Mouse (Mus musculus) olfactory bulb, adult 2 months (tissue): ENCODE results near the gene Ppp1r12a. TPM values are rescaled to one million over a fixed set of nuclear protein-coding genes. Genes with fewer than 3 reads are reported as not detected.

Source experiments
- H3K27ac ChIP-seq: fragments of 200-500 bp; 2 replicates; pipeline ENCODE4 v1.5.1; 2012; ENCODE audit warnings: low read depth, low read length; ENCODE audit not compliant: insufficient read depth
- H3K4me1 ChIP-seq: fragments of 200-500 bp; 2 replicates; pipeline ENCODE4 v1.6.1; 2012; ENCODE audit warnings: low read length; ENCODE audit not compliant: control insufficient read depth, insufficient read depth
- H3K4me3 ChIP-seq: fragments of 200-500 bp; 2 replicates; pipeline ENCODE4 v1.5.1; 2012; ENCODE audit warnings: mild to moderate bottlenecking, low read depth, low read length, moderate library complexity; ENCODE audit not compliant: insufficient read depth
- CTCF ChIP-seq: fragments of 200-500 bp; IDR thresholded peaks from 2 replicates; pipeline ENCODE4 v1.5.1; 2012; ENCODE audit warnings: low read depth, mild to moderate bottlenecking, low read length, moderate library complexity; ENCODE audit not compliant: insufficient read depth
- POLR2A ChIP-seq: fragments of 200-500 bp; IDR thresholded peaks from 2 replicates; pipeline ENCODE4 v1.6.1; 2012; ENCODE audit warnings: mild to moderate bottlenecking, low read depth, low read length, moderate library complexity; ENCODE audit not compliant: insufficient read depth
- WGBS: fragments of 180-500 bp; shearing (Covaris S2); methylation state at CpG from one replicate; pipeline ENCODE4 v1.1.7; 2018; 5-methylcytosine and 5-hydroxymethylcytosine counted together
- polyA plus RNA-seq: library from polyadenylated mRNA; stranded (reverse); fragments of >200 nt; gene quantifications from 2 replicates; pipeline ENCODE4 v1.2.4, GENCODE M21; 2012; ENCODE audit warnings: low replicate concordance; ENCODE audit not compliant: missing spikeins, insufficient read depth, insufficient read length

The Ppp1r12a gene
- polyA plus RNA-seq, 1 experiment = 194 TPM

- peaks cover 5% of the 10 kb centered on the region for H3K4me1 ChIP-seq
- no peak overlapping the region for H3K27ac ChIP-seq
- 20% methylated on average over 10 of the region's 10 CpGs for whole genome bisulfite sequencing
- no peak overlapping the region for H3K4me3 ChIP-seq
- TF ChIP-seq CTCF = no peak
- TF ChIP-seq POLR2A = no peak
Observed at GRCm38 (mm10) chr10:108330964-108331363, 169.0 kb downstream of the Ppp1r12a start.

- WGBS = 1% methylated on average over 75 of the region's 85 CpGs
- TF ChIP-seq POLR2A (no peak), CTCF (no peak)
- H3K27ac ChIP-seq = no peak within 1 kb of the TSS
- H3K4me3 ChIP-seq = peak within 1 kb of the TSS; percentile 57
- H3K4me1 ChIP-seq = peaks cover 5% of the 10 kb centered on the region
Observed at GRCm38 (mm10) chr10:108331784-108332561, 170.0 kb downstream of the Ppp1r12a start, which contains the start of gene Pawr. Gene Pawr, plus strand, starts transcription at chr10:108332121.

- Histone ChIP-seq H3K27ac (no peak overlapping the region), H3K4me3 (peak overlapping the region; percentile 57), H3K4me1 (peaks cover 5% of the 10 kb centered on the region)
- TF ChIP-seq POLR2A (no peak), CTCF (no peak)
- under 1% methylated on average over 127 of the region's 129 CpGs for WGBS
Observed at GRCm38 (mm10) chr10:108332571-108333541, 170.9 kb downstream of the Ppp1r12a start.

- 14% methylated on average over 12 of the region's 12 CpGs for WGBS
- H3K27ac ChIP-seq = no peak overlapping the region
- H3K4me3 ChIP-seq = 0 out of 2 replicates have a peak overlapping the region, but pooled peaks have one; percentile 57
- peaks cover 5% of the 10 kb centered on the region for H3K4me1 ChIP-seq
- TF ChIP-seq CTCF = no peak
- TF ChIP-seq POLR2A = no peak
Observed at GRCm38 (mm10) chr10:108333642-108334041, 171.6 kb downstream of the Ppp1r12a start.

Other genes starting within 250 kb of the Ppp1r12a start
- gene Pawr, start 169.9 kb downstream of the Ppp1r12a start, polyA plus RNA-seq = not detected in 2 replicates